Mouse (Mus musculus): ENCODE results near the gene Phf20.

The Phf20 gene

DNA sequence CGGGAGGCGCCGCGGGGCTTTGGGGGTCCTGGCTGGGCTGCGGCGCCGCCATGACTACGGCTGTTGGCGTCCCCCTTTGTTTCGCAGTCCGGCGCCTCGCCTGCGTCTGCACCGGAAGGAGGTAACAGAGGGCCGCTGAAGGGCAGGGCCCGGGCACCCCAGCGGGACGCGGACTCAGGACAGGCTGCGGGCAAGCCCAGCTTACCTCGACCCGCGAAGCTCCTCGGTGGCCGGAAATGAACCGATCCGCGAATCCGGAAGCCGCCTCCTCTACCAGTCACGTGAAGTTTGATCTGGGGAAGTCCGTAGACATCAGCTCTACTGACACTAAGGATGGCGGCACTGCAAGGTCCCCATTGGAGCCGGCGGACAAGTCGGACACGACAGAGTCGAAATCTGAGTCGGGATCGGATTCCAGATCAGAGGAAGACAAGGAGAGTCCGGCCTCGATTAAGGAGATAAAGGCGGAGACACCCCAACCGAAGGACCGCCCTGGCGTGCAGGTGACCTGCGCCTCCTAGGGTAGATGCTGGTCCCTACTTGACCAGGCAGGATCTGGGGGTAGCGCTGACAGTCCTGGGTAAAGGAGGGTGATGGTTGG lies 116.1 kb downstream of the Phf20 start, which contains the start of the genes Cnbd2 and Scand1:
TSS of gene Cnbd2 (plus strand) at position 3 of the 601 bp plus-strand sequence.
TSS of gene Scand1 (minus strand) at position 408 of the 601 bp plus-strand sequence.
- DNase-seq (ENCODE audit: low read depth, low spot score): peak; percentile 94

- DNase-seq (ENCODE audit: low read depth, low spot score): peak; percentile 63
These were observed 116.9 kb downstream of the Phf20 start for GRCm38 (mm10) chr2:156313153-156313552.

DNA sequence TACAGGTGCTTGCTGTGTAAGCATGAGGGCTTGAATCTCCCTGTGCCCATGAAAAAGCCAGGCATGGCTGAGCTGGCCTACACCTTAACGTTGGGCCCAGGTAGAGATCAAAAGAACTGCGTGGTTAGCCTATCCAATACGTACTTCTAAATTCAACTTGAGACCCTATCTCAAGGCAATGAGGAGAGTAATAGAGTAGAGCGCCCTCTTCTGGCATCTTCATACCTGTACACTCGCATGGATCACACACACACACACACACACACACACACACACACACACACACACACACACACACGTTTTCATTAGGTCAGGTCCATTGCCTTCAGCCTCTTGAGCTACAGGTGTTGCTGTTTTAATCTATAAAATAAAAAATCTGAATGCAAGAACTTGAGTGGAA lies 118.5 kb downstream of the Phf20 start:
- no peak for DNase-seq (ENCODE audit: low read depth, low spot score)

DNA sequence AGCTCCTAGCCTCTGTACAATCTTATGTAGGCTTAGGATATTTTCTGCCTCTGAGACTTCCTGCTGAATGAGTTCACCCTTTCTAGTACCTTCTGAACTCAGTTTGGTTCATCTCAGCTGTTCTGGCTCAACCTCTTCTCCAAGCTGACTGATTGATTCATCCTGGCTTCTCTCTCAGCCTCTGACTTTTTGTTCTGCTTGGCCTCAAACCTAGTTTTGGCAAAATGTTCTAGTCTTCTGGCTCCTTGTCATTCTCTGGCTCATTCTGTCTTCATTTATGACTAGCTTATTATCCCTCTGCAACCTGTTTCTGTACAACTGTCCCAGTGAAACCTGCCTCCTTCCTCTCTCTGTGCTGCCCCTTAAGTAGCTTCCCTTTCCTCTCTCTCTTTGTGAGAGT lies 122.2 kb downstream of the Phf20 start:
- no peak for DNase-seq (ENCODE audit: low read depth, low spot score)

GRCm38 (mm10) chr2:156321538-156321937 lies 125.3 kb downstream of the Phf20 start:
- no peak for DNase-seq (ENCODE audit: low read depth, low spot score)

DNA sequence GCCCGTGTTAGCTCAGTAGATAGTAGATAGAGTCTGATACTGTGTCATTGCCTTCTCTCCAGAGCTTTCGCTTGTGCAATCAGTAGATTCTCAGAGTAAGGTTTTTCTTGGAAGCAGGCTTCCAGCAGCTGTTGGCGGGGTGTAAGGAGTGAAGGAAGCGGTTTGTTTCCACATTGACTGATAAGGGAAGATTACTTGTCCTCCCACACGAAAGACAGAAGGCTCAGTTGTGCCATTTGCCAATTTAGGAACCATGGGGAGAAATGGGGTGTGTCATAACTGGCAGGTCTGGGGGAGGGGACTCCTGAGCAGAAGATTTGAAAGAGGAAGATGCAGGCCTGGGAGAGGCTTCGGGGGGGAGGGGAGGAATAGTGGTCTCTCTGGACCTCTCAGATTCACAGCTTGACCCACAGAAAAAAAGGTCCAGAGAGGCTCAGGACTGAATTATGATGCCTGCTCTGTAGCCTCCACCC lies 127.9 kb downstream of the Phf20 start:
- DNase-seq (ENCODE audit: low read depth, low spot score): no peak

- no peak for DNase-seq (ENCODE audit: low read depth, low spot score)
These were observed 128.4 kb downstream of the Phf20 start for GRCm38 (mm10) chr2:156324681-156325080.

DNA sequence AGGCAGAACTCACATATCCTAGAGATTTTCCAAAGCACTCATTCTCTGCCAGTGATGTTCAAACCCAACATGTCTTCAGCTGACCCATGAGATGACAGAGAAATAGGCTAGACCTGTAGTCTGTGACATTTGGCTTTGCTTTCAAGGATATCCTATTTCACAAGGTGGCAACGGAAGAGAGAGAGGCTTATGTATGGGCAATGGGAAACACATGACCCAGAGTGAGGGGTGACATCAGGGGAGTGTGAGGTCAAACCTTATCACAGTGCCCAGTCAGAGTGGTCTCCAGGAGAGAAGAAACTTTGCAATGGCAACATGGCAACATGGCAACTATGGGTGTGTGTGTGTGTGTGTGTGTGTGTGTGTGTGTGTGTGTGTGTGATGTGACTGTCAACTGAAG lies 134.4 kb downstream of the Phf20 start:
- no peak for DNase-seq (ENCODE audit: low read depth, low spot score)

GRCm38 (mm10) chr2:156331446-156331965 lies 135.2 kb downstream of the Phf20 start:
- DNase-seq (ENCODE audit: low read depth, low spot score): no peak

- DNase-seq (ENCODE audit: low read depth, low spot score): no peak
These were observed 143.8 kb downstream of the Phf20 start for GRCm38 (mm10) chr2:156340078-156340477.

GRCm38 (mm10) chr2:156344775-156345532 lies 148.7 kb downstream of the Phf20 start:
- DNase-seq (ENCODE audit: low read depth, low spot score): peak; percentile 81

- DNase-seq (ENCODE audit: low read depth, low spot score): peak; percentile 45
These were observed 152.5 kb downstream of the Phf20 start for GRCm38 (mm10) chr2:156348812-156349211.

GRCm38 (mm10) chr2:156349286-156349848 lies 153.1 kb downstream of the Phf20 start:
- DNase-seq (ENCODE audit: low read depth, low spot score): no peak

GRCm38 (mm10) chr2:156351243-156351642 lies 155.0 kb downstream of the Phf20 start:
- DNase-seq (ENCODE audit: low read depth, low spot score): peak; percentile 32

DNA sequence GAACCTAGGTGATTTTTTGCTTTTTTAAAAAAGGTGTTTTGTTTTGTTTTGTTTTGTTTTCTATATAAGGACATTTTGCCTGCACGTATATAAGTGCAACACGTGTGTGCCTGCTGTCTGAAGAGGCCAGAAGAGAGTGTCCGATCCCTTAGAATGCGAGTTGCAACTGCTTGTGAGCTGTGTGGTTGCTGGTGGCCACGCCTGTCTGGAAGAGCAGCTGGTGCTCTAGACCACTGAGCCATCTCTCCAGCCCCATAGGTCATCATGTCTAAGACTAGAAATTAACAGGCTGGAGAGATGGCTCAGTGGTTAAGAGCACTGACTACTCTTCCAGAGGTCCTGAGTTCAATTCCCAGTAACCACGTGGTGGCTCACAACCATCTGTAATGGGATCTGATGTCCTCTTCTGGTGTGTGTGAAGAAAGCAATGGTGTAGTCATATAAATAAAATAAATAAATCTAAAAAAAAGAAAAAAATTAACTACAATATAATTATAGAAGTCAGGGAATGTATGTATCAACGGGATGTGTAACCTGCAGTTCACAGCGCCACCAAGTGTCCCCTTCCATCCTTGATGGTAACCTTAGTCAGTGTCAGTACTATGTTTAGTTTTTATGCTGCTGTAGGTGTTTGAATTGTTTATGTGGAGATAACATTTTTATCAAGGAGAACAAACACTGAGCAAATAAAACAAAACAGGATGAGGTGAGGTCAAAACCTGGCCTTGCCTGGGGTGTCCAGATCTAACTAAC lies 156.3 kb downstream of the Phf20 start:
- no peak for DNase-seq (ENCODE audit: low read depth, low spot score)

- DNase-seq (ENCODE audit: low read depth, low spot score): peak; percentile 66
These were observed 157.0 kb downstream of the Phf20 start for GRCm38 (mm10) chr2:156353265-156353692.

GRCm38 (mm10) chr2:156356031-156356430 lies 159.8 kb downstream of the Phf20 start:
- DNase-seq (ENCODE audit: low read depth, low spot score): no peak

Data from 3T3-L1 (cell line).